Mouse (Mus musculus): Measurements from ENCODE around the gene Abcf1. TPM values are rescaled to one million over a fixed set of nuclear protein-coding genes. Genes with fewer than 3 reads are reported as not detected.
"Not testable (repeated sequence)": the region's sequence is repeated elsewhere in the genome, so short reads cannot be mapped to it uniquely, and the experiment has no call there.

Gene Abcf1
- 100 to 1,000 TPM in 24 of 26 experiments, 10 to 100 TPM in 2; 86.1 to 243 (median 131) TPM for total RNA-seq (2018; cell fraction: chromatin; rRNA removed)
- 10 to 100 TPM; 55.9 to 86.5 (median 73.8) TPM for total RNA-seq (2018; cell fraction: cytosol; rRNA removed)
- total RNA-seq (2018; cell fraction: nucleus; rRNA removed), result 100 to 1,000 TPM in 1 of 26 experiments, 10 to 100 TPM in 25; 53.3 to 105 (median 71.8) TPM
- polyA plus RNA-seq (2018), result 65.4 to 217 TPM (median 77.6 TPM) in 3 replicates

DNA sequence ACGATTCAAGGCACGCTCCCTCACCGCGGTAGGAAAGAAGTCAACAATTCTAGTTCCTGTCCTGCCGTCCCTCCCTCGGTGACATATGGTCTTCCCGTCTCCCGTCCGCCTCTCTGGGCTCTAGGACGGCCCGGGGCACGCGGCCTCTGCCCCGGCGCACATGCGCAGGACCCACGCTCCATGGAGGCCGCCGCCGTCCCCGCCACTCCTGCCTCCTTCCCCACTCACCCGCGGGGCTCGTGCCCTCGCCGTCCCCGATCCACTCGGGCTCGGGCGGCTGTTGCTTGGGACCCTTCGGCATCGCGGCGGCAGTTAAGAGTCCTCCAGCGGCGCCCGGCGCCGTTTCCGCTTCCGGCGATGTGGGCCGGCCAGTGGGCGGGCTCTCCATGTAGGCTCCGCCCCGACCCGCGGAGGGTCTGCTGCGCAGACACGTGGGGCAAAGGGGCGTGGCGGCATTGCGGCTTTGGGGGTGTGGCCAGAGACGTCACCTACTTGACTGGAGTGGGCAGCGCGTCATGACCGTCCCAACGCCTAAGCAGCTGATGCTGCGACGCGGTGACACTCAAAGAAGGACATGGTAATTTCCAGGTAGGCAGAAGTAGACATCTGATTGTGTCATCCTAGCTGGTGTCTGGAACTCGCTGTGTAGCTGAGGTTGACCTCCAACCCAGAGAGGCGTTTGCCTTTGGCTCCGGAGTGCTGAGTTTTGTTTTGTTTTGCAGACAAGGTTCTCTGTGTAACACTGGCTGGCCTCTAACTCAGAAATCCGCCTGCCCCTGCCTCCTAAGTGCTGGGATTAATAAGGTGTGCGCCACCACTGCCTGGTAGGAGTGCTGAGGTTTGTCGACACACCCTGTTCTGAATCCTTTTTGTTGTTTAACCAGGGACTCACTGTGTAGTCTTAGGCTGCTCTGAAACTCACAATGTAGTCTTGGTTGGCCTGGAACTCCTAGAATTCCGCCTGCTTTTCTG lies at the start of gene Abcf1:
TSS of gene Abcf1 (minus strand) at position 344 of the 972 bp plus-strand sequence.
- WGBS (ENCODE audit: missing documents), result 1% methylated on average over 62 of the region's 68 CpGs
- Histone ChIP-seq H3K36me3 (ENCODE audit: inconsistent target) (peaks cover 25% of the 10 kb centered on the region; the same call in 1 of the 2 replicates), H3K27ac (peak within 1 kb of the TSS; percentile 29), H3K79me2 (ENCODE audit: inconsistent target) (peaks cover 44% of the 10 kb centered on the region), H3K4me3 (ENCODE audit: inconsistent target) (peak within 1 kb of the TSS; percentile 76)

DNA sequence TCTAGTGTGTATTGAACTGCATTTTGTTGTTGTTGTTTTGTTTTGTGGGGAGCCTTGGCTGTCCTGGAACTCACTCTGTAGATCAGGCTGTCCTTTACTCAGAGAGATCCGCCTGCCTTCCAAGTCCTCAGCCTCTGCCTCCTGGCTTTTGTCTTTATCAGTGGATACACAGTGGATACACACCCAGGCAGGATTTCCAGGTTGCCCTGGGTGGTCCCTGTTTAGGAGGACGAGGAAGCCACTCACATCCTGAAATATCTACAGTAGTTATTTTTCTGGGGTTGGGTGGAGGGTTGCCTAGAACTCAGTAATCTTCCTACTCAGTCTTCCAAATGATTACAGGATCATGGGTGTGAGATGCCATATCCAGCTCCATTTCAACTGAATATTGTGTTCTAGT lies 49.4 kb upstream of the Abcf1 start:
- Histone ChIP-seq H3K36me3 (ENCODE audit: inconsistent target) (peaks cover 43% of the 10 kb centered on the region), H3K79me2 (ENCODE audit: inconsistent target) (peaks cover 63% of the 10 kb centered on the region), H3K4me3 (ENCODE audit: inconsistent target) (peak overlapping the region; percentile 64), H3K27ac (peak overlapping the region; percentile 96)
- 55% methylated on average over 2 of the region's 2 CpGs for WGBS (ENCODE audit: missing documents)

DNA sequence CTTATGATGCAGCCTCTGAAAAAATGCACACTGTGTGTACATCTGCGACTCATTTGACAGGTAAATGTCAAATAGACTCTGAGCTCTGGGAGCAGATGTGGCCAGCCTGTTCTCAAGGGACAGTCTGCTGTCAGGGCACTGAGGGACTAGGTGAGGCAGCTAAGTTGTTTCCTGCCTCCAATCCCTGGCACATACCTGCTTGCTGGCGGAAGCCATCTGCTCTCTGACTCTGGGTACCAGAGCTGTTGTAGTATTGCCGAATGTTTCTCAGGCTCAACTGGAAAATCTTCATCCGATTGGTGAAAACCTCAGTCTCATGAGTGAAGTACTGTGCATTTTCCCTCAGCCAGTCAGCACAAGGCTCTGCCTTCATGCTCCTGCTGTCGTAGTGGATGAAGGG lies 47.5 kb upstream of the Abcf1 start:
- WGBS (ENCODE audit: missing documents), result 96% methylated on average over 5 of the region's 5 CpGs
- no peak overlapping the region for H3K27ac ChIP-seq

GRCm38 (mm10) chr17:36014977-36015376 lies 45.4 kb upstream of the Abcf1 start:
- Histone ChIP-seq H3K27ac (no peak overlapping the region), H3K4me3 (ENCODE audit: inconsistent target) (no peak overlapping the region), H3K36me3 (ENCODE audit: inconsistent target) (peaks cover 43% of the 10 kb centered on the region), H3K79me2 (ENCODE audit: inconsistent target) (peaks cover 59% of the 10 kb centered on the region)
- WGBS (ENCODE audit: missing documents), result 94% methylated on average over 5 of the region's 5 CpGs

More for the DNA sequence above, 47.5 kb upstream of the Abcf1 start:
- Histone ChIP-seq H3K79me2 (ENCODE audit: inconsistent target) (peaks cover 63% of the 10 kb centered on the region), H3K36me3 (ENCODE audit: inconsistent target) (peaks cover 43% of the 10 kb centered on the region), H3K4me3 (ENCODE audit: inconsistent target) (no peak overlapping the region)

- WGBS (ENCODE audit: missing documents), result 70% methylated on average over 6 of the region's 7 CpGs
- Histone ChIP-seq H3K36me3 (ENCODE audit: inconsistent target) (peaks cover 19% of the 10 kb centered on the region; the same call in 1 of the 2 replicates), H3K79me2 (ENCODE audit: inconsistent target) (peaks cover 75% of the 10 kb centered on the region)
- H3K4me3 ChIP-seq (ENCODE audit: inconsistent target); H3K27ac ChIP-seq: not testable (repeated sequence)
Measured at GRCm38 (mm10) chr17:36004409-36004808, 34.8 kb upstream of the Abcf1 start.

GRCm38 (mm10) chr17:36003331-36003730 lies 33.8 kb upstream of the Abcf1 start:
- peaks cover 86% of the 10 kb centered on the region for H3K79me2 ChIP-seq (ENCODE audit: inconsistent target)
- no peak overlapping the region for H3K4me3 ChIP-seq (ENCODE audit: inconsistent target)
- H3K27ac ChIP-seq, result no peak overlapping the region
- peaks cover 19% of the 10 kb centered on the region; the same call in 1 of the 2 replicates for H3K36me3 ChIP-seq (ENCODE audit: inconsistent target)
- WGBS (ENCODE audit: missing documents), result 90% methylated on average over 7 of the region's 7 CpGs

- 64% methylated on average over 6 of the region's 6 CpGs for WGBS (ENCODE audit: missing documents)
- H3K36me3 ChIP-seq (ENCODE audit: inconsistent target), result peaks cover 19% of the 10 kb centered on the region; the same call in 1 of the 2 replicates
- peaks cover 98% of the 10 kb centered on the region for H3K79me2 ChIP-seq (ENCODE audit: inconsistent target)
- H3K27ac ChIP-seq, result no peak overlapping the region
- H3K4me3 ChIP-seq (ENCODE audit: inconsistent target), result no peak overlapping the region
Measured at GRCm38 (mm10) chr17:36001966-36002365, 32.4 kb upstream of the Abcf1 start.

DNA sequence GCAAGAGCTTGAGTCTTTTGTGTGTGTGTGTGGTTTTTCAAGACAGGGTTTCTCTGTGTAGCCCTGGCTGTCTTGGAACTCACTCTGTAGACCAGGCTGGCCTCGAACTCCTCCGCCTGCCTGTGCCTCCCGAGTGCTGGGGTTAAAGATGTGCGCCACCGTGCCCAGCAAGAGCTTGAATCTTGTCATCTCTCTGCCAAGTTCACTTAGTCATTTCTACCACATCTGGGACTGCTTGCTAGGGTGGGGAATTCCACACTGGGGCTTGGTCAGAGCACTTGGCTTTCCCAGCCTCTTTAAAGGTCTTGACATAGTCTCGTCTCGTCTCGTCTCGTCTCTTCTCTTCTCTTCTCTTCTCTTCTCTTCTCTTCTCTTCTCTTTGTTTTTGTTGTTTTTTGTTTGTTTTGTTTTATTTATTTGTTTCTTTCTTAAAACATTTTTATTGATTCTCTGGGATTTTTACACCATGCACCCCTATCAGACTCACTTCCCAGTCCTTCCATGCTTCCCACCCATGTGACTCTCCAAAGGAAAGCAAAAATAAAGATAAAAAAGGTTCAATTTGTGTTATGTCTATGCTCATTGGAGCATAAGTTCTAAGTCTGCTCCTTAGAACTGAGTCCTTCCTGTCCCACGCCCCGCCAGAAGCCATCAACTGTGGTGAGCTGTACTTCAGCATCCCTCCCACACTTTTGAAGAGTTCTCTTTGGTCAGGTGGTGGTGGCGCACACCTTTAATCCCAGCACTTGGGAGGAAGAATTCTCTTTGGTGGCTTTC lies 31.7 kb upstream of the Abcf1 start:
- Histone ChIP-seq H3K4me3 (ENCODE audit: inconsistent target) (no peak overlapping the region), H3K27ac (no peak overlapping the region), H3K79me2 (ENCODE audit: inconsistent target) (peaks cover 98% of the 10 kb centered on the region), H3K36me3 (ENCODE audit: inconsistent target) (peaks cover 19% of the 10 kb centered on the region; the same call in 1 of the 2 replicates)
- WGBS (ENCODE audit: missing documents), result 83% methylated on average over 11 of the region's 12 CpGs

- peaks cover 9% of the 10 kb centered on the region; the same call in 1 of the 2 replicates for H3K36me3 ChIP-seq (ENCODE audit: inconsistent target)
- 36% methylated on average over 4 of the region's 4 CpGs for WGBS (ENCODE audit: missing documents)
- peaks cover 98% of the 10 kb centered on the region for H3K79me2 ChIP-seq (ENCODE audit: inconsistent target)
- no peak overlapping the region for H3K27ac ChIP-seq
- no peak overlapping the region for H3K4me3 ChIP-seq (ENCODE audit: inconsistent target)
Measured at GRCm38 (mm10) chr17:36000349-36000748, 30.8 kb upstream of the Abcf1 start.

- 5% methylated on average over 7 of the region's 7 CpGs for WGBS (ENCODE audit: missing documents)
- H3K27ac ChIP-seq, result no peak overlapping the region
- H3K79me2 ChIP-seq (ENCODE audit: inconsistent target), result peaks cover 98% of the 10 kb centered on the region
- H3K4me3 ChIP-seq (ENCODE audit: inconsistent target), result peak overlapping the region; percentile 22; the same call in 1 of the 2 replicates
- peaks cover 5% of the 10 kb centered on the region; the same call in 1 of the 2 replicates for H3K36me3 ChIP-seq (ENCODE audit: inconsistent target)
Measured at GRCm38 (mm10) chr17:35999356-35999755, 29.8 kb upstream of the Abcf1 start.

GRCm38 (mm10) chr17:35998545-35999305 lies 29.2 kb upstream of the Abcf1 start:
- Histone ChIP-seq H3K4me3 (ENCODE audit: inconsistent target) (peak overlapping the region; percentile 22; the same call in 1 of the 2 replicates), H3K79me2 (ENCODE audit: inconsistent target) (peaks cover 92% of the 10 kb centered on the region), H3K36me3 (ENCODE audit: inconsistent target) (no peaks in the 10 kb centered on the region; the same call in 1 of the 2 replicates), H3K27ac (peak overlapping the region; percentile 54)
- 0% methylated on average over 3 of the region's 6 CpGs for WGBS (ENCODE audit: missing documents)

DNA sequence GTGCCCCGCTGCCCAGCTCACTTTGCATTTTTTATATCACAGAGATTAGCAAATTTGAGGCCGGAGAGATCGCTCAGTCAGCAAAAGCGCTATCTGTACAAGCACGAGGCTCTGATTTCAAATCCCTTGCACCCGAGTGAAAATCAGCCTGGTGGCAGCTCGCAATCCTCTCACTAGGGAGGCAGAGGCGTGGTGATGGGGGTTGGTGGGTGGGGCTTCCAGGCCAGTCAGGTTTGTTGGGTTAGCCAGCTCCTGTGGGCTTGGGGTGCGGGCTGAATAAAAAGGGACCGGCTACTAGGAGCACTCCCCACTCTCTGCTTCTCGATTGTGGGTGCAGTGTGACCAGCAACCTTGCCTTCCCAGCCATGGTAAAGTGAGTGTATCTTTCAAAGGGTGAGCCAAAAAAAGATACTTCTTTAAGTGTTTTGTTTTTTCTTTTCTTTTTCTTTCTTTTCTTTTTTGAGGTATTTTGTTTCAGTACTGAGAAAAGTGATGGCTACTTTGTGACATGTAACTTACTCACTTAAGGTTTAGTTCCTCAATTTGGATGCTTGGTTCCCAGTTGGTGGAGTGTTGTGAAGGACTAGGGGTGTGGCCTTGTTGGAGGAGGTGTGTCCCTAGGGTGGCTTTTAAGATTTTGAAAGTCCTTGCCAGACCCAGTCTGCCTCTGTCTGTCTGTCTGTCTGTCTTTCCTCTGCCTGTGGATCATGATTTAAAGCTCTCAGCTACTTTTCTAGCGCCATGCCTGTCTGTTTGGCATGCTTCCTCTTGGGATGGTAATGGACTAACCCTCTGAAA lies 28.4 kb upstream of the Abcf1 start:
- Histone ChIP-seq H3K4me3 (ENCODE audit: inconsistent target) (peak overlapping the region; percentile 22; the same call in 1 of the 2 replicates), H3K36me3 (ENCODE audit: inconsistent target) (no peaks in the 10 kb centered on the region), H3K27ac (peak overlapping the region; percentile 54), H3K79me2 (ENCODE audit: inconsistent target) (peaks cover 84% of the 10 kb centered on the region)
- WGBS (ENCODE audit: missing documents), result 35% methylated on average over 12 of the region's 12 CpGs

DNA sequence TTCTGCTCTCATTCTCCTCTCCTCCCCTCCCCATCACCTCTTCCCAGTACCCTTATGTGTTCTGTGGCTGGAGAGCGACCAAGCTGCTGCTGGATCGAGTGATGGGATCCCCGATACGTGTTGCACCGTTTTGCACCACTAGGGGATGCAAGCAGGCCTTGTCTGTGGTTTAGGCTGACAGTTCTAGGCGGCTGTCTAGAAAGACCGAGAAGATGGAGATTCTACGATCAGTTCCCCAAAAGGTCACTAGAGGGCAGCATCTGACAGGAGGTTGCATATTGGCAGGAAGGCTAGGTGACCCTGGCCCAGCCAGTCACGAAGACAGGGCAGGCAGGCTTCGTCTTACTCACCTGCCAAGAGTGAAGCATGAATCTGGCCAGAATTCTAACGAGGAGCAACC lies 27.4 kb upstream of the Abcf1 start:
- Histone ChIP-seq H3K79me2 (ENCODE audit: inconsistent target) (peaks cover 74% of the 10 kb centered on the region), H3K4me3 (ENCODE audit: inconsistent target) (no peak overlapping the region), H3K36me3 (ENCODE audit: inconsistent target) (no peaks in the 10 kb centered on the region), H3K27ac (peak overlapping the region; percentile 54; the same call in 1 of the 2 replicates)
- WGBS (ENCODE audit: missing documents), result 2% methylated on average over 11 of the region's 11 CpGs
